Comparison of ENCODE assay signal across 22 mouse cellular contexts in the genomic region with DNA sequence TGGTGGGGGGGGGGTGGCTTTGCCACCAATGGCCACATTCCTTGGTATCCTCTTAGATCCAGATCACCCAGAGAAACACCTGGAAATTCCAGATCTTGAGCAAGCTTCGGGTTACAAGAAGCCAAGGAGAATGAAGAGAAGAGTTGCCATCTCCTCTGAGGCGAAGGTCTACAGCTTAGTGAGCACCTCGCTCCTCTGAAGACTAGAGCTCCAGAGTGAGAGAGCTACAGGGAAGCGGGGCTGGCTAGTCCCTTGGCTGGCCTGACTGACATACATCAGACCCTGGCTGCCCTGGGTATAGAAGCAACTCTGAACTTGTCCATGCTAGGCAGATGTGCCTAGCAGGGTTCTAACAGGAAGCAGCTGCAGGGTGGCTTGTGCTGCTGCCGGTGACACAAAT.
"Had no signal": no experiment of that assay in that cellular context is flagged by ENCODE, and none has a peak within 500 bp of the region (broad histone marks: within the 10 kb centered on the region; RNA-seq: fewer than 3 reads in every experiment).

No protein-coding gene starts in this region.

- H3K9ac ChIP-seq: liver, embryonic 14.5 days; lung, embryonic 14.5 days; midbrain, embryonic 12.5 days; neural tube, embryonic 12.5 days; stomach, embryonic 15.5 days had no signal

- H3K9me3 ChIP-seq: megakaryocyte, embryonic 14.5 days; midbrain, embryonic 10.5 days; midbrain, embryonic 12.5 days; neural tube, embryonic 12.5 days; stomach, embryonic 15.5 days had no signal

- H3K27ac ChIP-seq: liver, embryonic 14.5 days; midbrain, embryonic 10.5 days; midbrain, embryonic 12.5 days; neural tube, embryonic 12.5 days; stomach, embryonic 15.5 days; stomach, postnatal 0 days had no signal

- DNase-seq: lung, adult 18-20 months; lung, embryonic 14.5 days; lung, postnatal 10 days; lung, postnatal 4 days; midbrain, embryonic 14.5 days; retina, postnatal 1 day; right cerebral cortex, adult 18-20 months; right cerebral cortex, postnatal 25 days; right cerebral cortex, postnatal 4 days; spleen, adult 18-20 months; thymus, adult 2 months; thymus, postnatal 25 days; thymus, postnatal 4 days had no signal

- H3K4me3 ChIP-seq: megakaryocyte, embryonic 14.5 days; midbrain, embryonic 10.5 days; midbrain, embryonic 12.5 days; myocyte; neural tube, embryonic 12.5 days; stomach, embryonic 15.5 days had no signal

- H3K4me1 ChIP-seq: midbrain, embryonic 10.5 days; midbrain, embryonic 12.5 days; neural tube, embryonic 12.5 days; stomach, embryonic 15.5 days had no signal

- ATAC-seq: midbrain, embryonic 16.5 days had no signal

- H3K27me3 ChIP-seq: megakaryocyte, embryonic 14.5 days; midbrain, embryonic 12.5 days; neural tube, embryonic 12.5 days; stomach, embryonic 15.5 days had no signal
